Mouse (Mus musculus) midbrain, embryonic 10.5 days (tissue): ENCODE data around the gene Klf12. TPM values are rescaled to one million over a fixed set of nuclear protein-coding genes. Genes with fewer than 3 reads are reported as not detected.

Experiments used
- DNase-seq: peaks from one replicate; pipeline ENCODE4 v3.0.0-alpha.2; 2017; ENCODE audit warnings: low spot score
- H3K27ac ChIP-seq: fragments of 300-500 bp; sonication (generic); replicated peaks from 2 replicates; pipeline ENCODE4 v1.5.1; 2016; ENCODE audit warnings: mild to moderate bottlenecking
- H3K27me3 ChIP-seq: fragments of 300-500 bp; sonication (generic); 2 replicates; pipeline ENCODE4 v1.6.1; 2016; ENCODE audit warnings: low read depth, mild to moderate bottlenecking; ENCODE audit not compliant: poor library complexity, severe bottlenecking
- H3K36me3 ChIP-seq: fragments of 300-500 bp; sonication (generic); 2 replicates; pipeline ENCODE4 v1.6.1; 2016; ENCODE audit warnings: mild to moderate bottlenecking, moderate library complexity
- H3K4me1 ChIP-seq: fragments of 300-500 bp; sonication (generic); 2 replicates; pipeline ENCODE4 v1.6.1; 2016
- H3K4me3 ChIP-seq: fragments of 300-500 bp; sonication (generic); 2 replicates; pipeline ENCODE4 v1.5.1; 2016; ENCODE audit warnings: mild to moderate bottlenecking, moderate library complexity
- H3K9me3 ChIP-seq: fragments of 300-500 bp; sonication (generic); replicated peaks from 2 replicates; pipeline ENCODE4 v1.6.1; 2016; ENCODE audit warnings: mild to moderate bottlenecking
- WGBS: fragments of 180-500 bp; shearing (Covaris S2); methylation state at CpG from one replicate; pipeline ENCODE4 v1.1.7; 2016; 5-methylcytosine and 5-hydroxymethylcytosine counted together
- polyA plus RNA-seq: library from polyadenylated mRNA; unstranded; fragments of >200 nt; fragmentation: Nextera tagmentation; extraction: Ambion mirVana; gene quantifications from 2 replicates; pipeline ENCODE4 v1.2.1, GENCODE M21; 2016

The Klf12 gene
- 15.8 and 26.7 TPM in 2 replicates for polyA plus RNA-seq

GRCm38 (mm10) chr14:100284119-100284860 lies at the start of gene Klf12:
Gene Klf12 (minus strand): TSS chr14:100284679.
- Histone ChIP-seq H3K36me3 (peaks cover 9% of the 10 kb centered on the region), H3K9me3 (peaks cover 7% of the 10 kb centered on the region), H3K27me3 (peaks cover 32% of the 10 kb centered on the region), H3K4me3 (peak within 1 kb of the TSS; percentile 71), H3K27ac (peak within 1 kb of the TSS; percentile 96), H3K4me1 (peaks cover 42% of the 10 kb centered on the region)
- under 1% methylated on average over 35 of the region's 40 CpGs for WGBS
- DNase-seq = peak; percentile 92

DNA sequence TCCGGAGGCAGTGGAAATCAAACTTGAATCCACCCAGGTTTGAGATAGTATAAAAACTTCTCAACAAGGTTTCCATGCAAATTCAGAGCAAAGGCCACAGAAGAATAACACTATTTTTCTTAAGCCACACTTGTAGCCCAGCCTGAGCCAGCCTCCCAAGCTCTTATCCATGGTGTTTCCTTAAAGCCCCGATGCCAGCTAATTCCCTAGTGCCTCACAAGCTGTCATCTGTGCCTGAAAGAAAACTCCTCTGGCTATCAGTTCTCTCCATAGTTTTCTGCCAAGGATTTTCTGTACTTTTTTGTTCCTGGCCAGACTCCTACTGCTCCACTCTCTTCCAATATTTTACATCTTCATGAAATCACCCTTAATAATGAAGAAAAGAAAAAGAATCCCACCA lies 48.9 kb upstream of the Klf12 start:
- DNase-seq = no peak
- Histone ChIP-seq H3K4me3 (no peak overlapping the region), H3K36me3 (no peaks in the 10 kb centered on the region), H3K9me3 (no peaks in the 10 kb centered on the region), H3K4me1 (no peaks in the 10 kb centered on the region), H3K27me3 (no peaks in the 10 kb centered on the region), H3K27ac (no peak overlapping the region)
- WGBS = 86% methylated on average over 2 of the region's 2 CpGs

DNA sequence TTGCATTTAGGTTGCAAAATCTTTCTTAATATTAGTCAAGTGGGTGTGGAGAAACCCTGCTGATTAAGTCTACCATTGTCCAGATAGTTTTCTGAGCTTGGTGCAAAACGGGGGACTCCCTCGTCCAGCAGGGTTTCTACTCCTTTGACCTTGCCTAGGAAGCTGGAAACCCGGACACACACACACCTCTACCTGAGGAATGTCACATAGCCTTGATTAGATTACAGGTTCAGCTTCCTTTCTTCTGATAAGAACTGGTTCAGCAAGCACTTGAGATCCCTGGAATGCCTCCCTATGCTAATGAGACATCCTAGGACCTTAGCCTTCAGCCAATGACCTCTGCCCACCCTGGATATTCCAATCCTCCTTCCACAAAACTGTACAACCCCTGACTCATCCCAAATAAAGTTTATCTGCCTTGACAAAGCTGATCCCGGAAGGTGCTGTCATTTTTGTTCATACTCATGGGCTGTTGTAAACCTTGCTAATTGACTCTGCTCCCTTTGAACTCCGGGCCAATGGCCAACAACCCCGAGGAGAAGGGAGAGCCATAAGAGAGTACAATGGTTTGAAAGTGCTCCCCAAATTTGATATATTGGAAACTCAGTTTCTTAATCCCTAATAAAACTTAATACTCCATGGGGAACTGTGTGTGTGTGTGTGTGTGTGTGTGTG lies 44.3 kb upstream of the Klf12 start:
- Histone ChIP-seq H3K4me1 (no peaks in the 10 kb centered on the region), H3K27ac (no peak overlapping the region), H3K4me3 (no peak overlapping the region), H3K9me3 (no peaks in the 10 kb centered on the region), H3K36me3 (no peaks in the 10 kb centered on the region), H3K27me3 (no peaks in the 10 kb centered on the region)
- DNase-seq = no peak
- 79% methylated on average over 6 of the region's 6 CpGs for WGBS

- Histone ChIP-seq H3K36me3 (no peaks in the 10 kb centered on the region), H3K9me3 (peaks cover 9% of the 10 kb centered on the region), H3K27ac (no peak overlapping the region), H3K4me1 (no peaks in the 10 kb centered on the region), H3K4me3 (no peak overlapping the region), H3K27me3 (no peaks in the 10 kb centered on the region)
- 87% methylated on average over 7 of the region's 7 CpGs for WGBS
- DNase-seq = no peak
Observed at GRCm38 (mm10) chr14:100324303-100324702, 39.8 kb upstream of the Klf12 start.

DNA sequence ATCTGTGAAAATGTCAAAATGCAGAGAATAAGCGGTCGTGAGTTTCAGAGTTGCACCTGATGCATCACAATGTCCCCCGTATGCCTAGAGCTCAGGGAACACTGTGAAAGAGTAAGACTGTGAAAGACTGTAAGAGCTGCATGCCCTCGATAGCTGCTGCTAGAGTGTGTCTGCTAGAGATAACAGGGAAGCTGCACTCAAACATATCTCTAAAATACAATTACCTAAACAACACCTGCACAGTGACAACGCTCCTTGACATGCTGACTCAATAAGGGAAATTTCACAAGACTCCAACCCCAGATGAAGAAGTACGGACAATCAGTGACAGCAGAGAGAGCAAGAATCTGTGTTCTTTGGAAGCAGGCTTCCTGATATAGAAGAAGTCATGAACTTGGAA lies 37.5 kb upstream of the Klf12 start:
- H3K4me1 ChIP-seq = no peaks in the 10 kb centered on the region
- no peak overlapping the region for H3K4me3 ChIP-seq
- no peaks in the 10 kb centered on the region for H3K36me3 ChIP-seq
- DNase-seq = no peak
- WGBS = 94% methylated on average over 6 of the region's 6 CpGs
- peaks cover 9% of the 10 kb centered on the region for H3K9me3 ChIP-seq
- no peak overlapping the region for H3K27ac ChIP-seq
- H3K27me3 ChIP-seq = no peaks in the 10 kb centered on the region

DNA sequence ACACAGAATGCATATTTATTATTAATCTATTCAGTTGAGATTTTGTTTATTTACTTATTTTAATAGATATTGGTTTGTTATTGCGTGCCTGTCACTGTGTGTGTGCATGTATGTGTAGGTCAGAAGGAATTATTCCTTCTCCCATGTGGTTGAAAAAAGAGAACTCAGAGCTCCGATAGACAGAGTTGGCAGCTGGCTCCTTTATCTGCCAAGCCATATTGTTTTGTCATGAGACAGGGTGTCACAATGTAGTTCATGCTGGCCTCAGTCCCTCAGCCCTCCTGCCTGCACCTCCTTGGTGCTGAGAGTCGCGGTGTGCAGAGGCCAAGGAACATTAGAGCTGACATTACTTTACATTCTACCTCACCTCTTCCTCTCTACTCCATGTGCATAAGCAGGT lies 32.3 kb upstream of the Klf12 start:
- DNase-seq = no peak
- Histone ChIP-seq H3K36me3 (no peaks in the 10 kb centered on the region), H3K27me3 (no peaks in the 10 kb centered on the region), H3K9me3 (no peaks in the 10 kb centered on the region), H3K4me3 (no peak overlapping the region), H3K27ac (no peak overlapping the region), H3K4me1 (no peaks in the 10 kb centered on the region)
- WGBS = 90% methylated on average over 4 of the region's 4 CpGs

- Histone ChIP-seq H3K9me3 (no peaks in the 10 kb centered on the region), H3K4me1 (no peaks in the 10 kb centered on the region), H3K36me3 (no peaks in the 10 kb centered on the region), H3K4me3 (no peak overlapping the region), H3K27me3 (no peaks in the 10 kb centered on the region), H3K27ac (no peak overlapping the region)
- WGBS = 52% methylated on average over 4 of the region's 4 CpGs
- DNase-seq = peak; percentile 15
Observed at GRCm38 (mm10) chr14:100314099-100314498, 29.6 kb upstream of the Klf12 start.

DNA sequence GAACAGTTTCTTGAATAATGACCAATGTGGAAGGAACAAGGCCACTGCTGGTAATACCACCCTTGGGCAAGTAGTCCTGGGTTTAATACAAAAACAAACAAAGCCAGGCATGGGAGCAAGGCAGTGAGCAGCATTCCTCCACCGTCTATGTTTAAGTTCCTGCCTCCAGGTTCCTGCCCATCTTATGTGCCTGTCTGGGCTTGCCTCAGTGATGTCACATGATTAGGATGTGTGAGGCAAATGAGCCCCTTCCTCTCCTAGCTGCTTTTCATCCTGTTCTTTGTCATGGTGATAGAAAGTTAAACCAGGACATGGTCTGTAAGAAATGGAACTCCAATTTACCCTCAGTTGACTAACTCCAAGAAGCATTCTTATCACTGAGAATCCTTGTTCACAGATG lies 16.4 kb upstream of the Klf12 start:
- DNase-seq = no peak
- Histone ChIP-seq H3K4me3 (no peak overlapping the region), H3K27me3 (no peaks in the 10 kb centered on the region), H3K36me3 (no peaks in the 10 kb centered on the region), H3K27ac (no peak overlapping the region), H3K9me3 (no peaks in the 10 kb centered on the region), H3K4me1 (no peaks in the 10 kb centered on the region)
- 87% methylated on average over 1 of the region's 1 CpGs for WGBS

GRCm38 (mm10) chr14:100298892-100299291 lies 14.4 kb upstream of the Klf12 start:
- 88% methylated on average over 6 of the region's 6 CpGs for WGBS
- H3K27me3 ChIP-seq = no peaks in the 10 kb centered on the region
- no peaks in the 10 kb centered on the region for H3K4me1 ChIP-seq
- no peak for DNase-seq
- H3K27ac ChIP-seq = no peak overlapping the region
- no peak overlapping the region for H3K4me3 ChIP-seq
- H3K36me3 ChIP-seq = no peaks in the 10 kb centered on the region
- no peaks in the 10 kb centered on the region for H3K9me3 ChIP-seq

DNA sequence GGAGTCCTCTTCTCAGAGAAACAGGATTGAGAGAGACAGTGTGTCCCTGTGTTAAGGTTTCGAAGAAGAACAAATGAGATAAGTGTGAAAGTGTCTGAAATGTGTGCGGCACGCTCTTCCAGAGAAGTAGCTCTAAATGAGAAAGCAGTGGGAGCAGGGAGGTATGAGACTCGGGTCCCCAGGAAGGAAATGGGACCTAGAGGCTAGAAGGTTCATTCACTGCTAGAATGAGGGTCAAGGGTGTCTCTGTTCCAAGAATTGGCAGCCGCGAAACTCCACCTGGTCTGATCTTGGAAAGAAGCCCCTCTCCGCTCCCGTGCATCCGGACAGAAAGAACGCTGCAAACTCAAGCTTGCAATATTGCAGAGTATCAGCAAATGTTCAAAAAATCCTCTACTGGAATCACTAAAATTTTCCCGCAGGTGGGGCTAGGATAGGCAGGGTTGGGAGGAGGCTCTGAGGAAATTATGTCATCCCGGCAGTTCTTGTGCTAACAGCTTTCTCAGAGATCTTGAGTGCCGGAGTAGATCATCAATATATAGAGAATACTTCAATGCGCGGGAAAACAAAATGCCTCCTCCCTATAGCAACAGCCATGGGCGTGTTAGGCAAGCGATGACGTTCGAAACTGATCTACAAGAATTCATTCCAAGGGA lies 2.2 kb upstream of the Klf12 start:
- H3K27ac ChIP-seq = peak overlapping the region; percentile 96
- peak overlapping the region; percentile 71 for H3K4me3 ChIP-seq
- WGBS = 6% methylated on average over 19 of the region's 19 CpGs
- no peaks in the 10 kb centered on the region for H3K36me3 ChIP-seq
- peaks cover 38% of the 10 kb centered on the region for H3K4me1 ChIP-seq
- H3K9me3 ChIP-seq = no peaks in the 10 kb centered on the region
- peak; percentile 36 for DNase-seq
- H3K27me3 ChIP-seq = peaks cover 37% of the 10 kb centered on the region

DNA sequence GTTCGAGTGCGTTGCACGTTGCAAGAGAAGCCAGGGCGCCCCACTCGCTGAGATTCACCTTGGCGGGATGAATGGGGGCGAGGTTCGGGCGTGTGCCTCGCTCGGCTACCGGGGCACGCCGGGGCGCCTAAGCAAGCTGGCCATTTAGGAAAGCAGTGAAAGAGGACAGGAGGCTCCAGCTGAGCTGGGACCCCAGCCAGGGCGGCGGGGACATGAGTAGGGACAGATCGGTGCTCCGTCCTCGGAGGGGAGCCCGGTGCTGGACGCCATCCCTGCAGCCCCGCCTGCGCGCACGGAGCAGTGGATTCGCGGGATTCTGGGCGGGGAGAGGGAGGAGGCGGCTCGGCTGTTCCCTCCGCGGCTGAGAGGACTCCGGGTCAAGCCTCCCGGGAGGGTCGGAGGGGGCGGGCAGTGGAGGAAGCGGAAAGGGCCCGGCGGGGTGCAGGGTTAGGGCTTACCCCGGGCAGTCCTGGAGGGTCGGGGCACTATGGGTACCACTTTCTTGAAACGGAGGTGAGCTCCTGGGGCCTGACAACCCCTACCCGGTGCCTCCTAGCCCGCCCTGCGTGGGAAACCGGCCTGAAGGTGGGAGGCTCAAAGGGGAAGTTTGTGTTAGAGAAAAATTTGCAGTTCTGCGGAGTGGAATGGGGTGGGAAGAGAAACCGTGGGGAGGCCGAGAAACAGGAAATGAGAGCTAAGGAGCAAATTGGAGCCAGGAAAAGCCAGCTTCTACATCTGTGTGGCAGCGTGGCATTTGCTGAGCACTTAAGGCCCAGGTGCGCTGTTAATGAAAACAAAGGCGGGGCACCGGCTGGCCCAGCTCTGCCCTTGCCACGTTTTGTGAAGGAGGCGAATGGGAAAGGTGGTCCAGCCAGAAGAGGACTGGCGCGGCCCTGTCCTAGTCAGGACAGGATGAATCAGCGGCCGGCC lies 1.4 kb upstream of the Klf12 start:
- Histone ChIP-seq H3K9me3 (no peaks in the 10 kb centered on the region), H3K4me1 (peaks cover 42% of the 10 kb centered on the region), H3K27ac (peak overlapping the region; percentile 96), H3K36me3 (no peaks in the 10 kb centered on the region), H3K4me3 (peak overlapping the region; percentile 71), H3K27me3 (peaks cover 37% of the 10 kb centered on the region)
- peak; percentile 84 for DNase-seq
- under 1% methylated on average over 60 of the region's 60 CpGs for WGBS
